Mouse (Mus musculus) forebrain, embryonic 16.5 days (tissue): Measurements from ENCODE around the gene Lamc2. TPM values are rescaled to one million over a fixed set of nuclear protein-coding genes. Genes with fewer than 3 reads are reported as not detected.

Experiments used
- ATAC-seq: fragments of 200-750 bp; cut with Nextera tagmentation; 2 replicates; pipeline ENCODE4 v1.8.0; 2017; ENCODE audit warnings: mild to moderate bottlenecking, moderate library complexity
- H3K27ac ChIP-seq: fragments of 300-500 bp; sonication (generic); 2 replicates; pipeline ENCODE4 v1.5.1; 2014; ENCODE audit warnings: low read length, control low read depth
- H3K27me3 ChIP-seq: fragments of 300-500 bp; sonication (generic); replicated peaks from 2 replicates; pipeline ENCODE4 v1.6.1; 2014; ENCODE audit warnings: low read length; ENCODE audit not compliant: control insufficient read depth, insufficient read depth
- H3K36me3 ChIP-seq: fragments of 300-500 bp; sonication (generic); 2 replicates; pipeline ENCODE4 v1.6.1; 2014; ENCODE audit not compliant: control insufficient read depth, insufficient read depth
- H3K4me1 ChIP-seq: fragments of 300-500 bp; sonication (generic); replicated peaks from 2 replicates; pipeline ENCODE4 v1.6.1; 2014; ENCODE audit warnings: low read length; ENCODE audit not compliant: control insufficient read depth, insufficient read depth
- H3K4me2 ChIP-seq: fragments of 300-500 bp; sonication (generic); 2 replicates; pipeline ENCODE4 v1.6.1; 2014; ENCODE audit warnings: mild to moderate bottlenecking, low read length, control low read depth
- H3K4me3 ChIP-seq: fragments of 300-500 bp; sonication (generic); replicated peaks from 2 replicates; pipeline ENCODE4 v1.5.1; 2014; ENCODE audit warnings: mild to moderate bottlenecking, low read length, control low read depth
- H3K9ac ChIP-seq: fragments of 300-500 bp; sonication (generic); replicated peaks from 2 replicates; pipeline ENCODE4 v1.6.1; 2014; ENCODE audit warnings: low read depth, low read length, control low read depth
- H3K9me3 ChIP-seq: fragments of 300-500 bp; sonication (generic); 2 replicates; pipeline ENCODE4 v1.6.1; 2016; ENCODE audit warnings: low read length; ENCODE audit not compliant: control insufficient read depth
- WGBS: fragments of 180-500 bp; shearing (Covaris S2); extraction: QIAGEN DNeasy Blood & Tissue Kit; methylation state at CpG from one replicate; pipeline ENCODE4 v1.1.7; 2014; 5-methylcytosine and 5-hydroxymethylcytosine counted together
- polyA plus RNA-seq: library from polyadenylated mRNA; unstranded; fragments of >200 nt; fragmentation: Nextera tagmentation; extraction: Ambion mirVana; gene quantifications from 2 replicates; pipeline ENCODE4 v1.2.1, GENCODE M21; 2015

The Lamc2 gene
- polyA plus RNA-seq, 1 experiment from 2014 or later, result 2.0 TPM

DNA sequence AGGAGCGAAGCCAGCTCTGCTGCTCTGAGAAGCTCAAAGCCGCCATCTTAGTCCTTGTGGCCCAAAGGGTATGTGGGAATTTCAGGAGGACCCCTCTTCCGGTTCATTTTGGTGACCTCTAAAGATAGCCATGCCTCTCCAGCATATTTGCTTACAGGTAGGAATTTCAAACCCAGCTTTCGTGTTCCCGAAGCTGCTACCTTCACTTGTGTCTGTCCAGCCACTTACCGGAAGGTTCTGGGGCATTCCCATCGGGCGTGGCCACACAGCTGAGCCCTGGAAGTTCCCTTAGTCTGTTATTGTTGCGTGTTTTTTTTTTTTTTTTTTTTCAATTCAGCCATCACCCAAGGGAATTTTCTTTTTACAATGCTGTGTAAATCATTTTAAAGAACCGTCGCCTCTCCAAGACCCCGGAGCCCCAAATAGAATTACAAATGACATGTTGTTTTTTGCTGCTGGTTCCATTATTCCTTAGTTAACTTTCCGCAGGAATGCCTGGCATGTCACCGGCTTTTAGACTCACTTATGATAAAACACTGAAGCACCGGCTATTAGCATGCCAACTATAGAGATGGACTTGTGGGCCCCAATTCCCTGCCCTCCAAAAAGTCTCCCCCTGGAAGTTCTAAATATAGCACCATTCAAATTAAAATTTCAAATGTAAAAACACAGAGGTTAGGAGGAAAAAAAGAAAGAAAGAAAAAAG lies 5.1 kb upstream of the Lamc2 start:
- H3K27ac ChIP-seq, result peak overlapping the region; percentile 54
- no peaks in the 10 kb centered on the region for H3K36me3 ChIP-seq
- peaks cover 5% of the 10 kb centered on the region for H3K27me3 ChIP-seq
- ATAC-seq, result peak; percentile 36; the same call in 1 of the 2 replicates
- WGBS, result 35% methylated on average over 15 of the region's 15 CpGs
- peaks cover 16% of the 10 kb centered on the region for H3K4me1 ChIP-seq
- no peak overlapping the region for H3K9ac ChIP-seq
- peak overlapping the region; percentile 31; the same call in 1 of the 2 replicates for H3K4me2 ChIP-seq
- no peaks in the 10 kb centered on the region for H3K9me3 ChIP-seq
- H3K4me3 ChIP-seq, result no peak overlapping the region

DNA sequence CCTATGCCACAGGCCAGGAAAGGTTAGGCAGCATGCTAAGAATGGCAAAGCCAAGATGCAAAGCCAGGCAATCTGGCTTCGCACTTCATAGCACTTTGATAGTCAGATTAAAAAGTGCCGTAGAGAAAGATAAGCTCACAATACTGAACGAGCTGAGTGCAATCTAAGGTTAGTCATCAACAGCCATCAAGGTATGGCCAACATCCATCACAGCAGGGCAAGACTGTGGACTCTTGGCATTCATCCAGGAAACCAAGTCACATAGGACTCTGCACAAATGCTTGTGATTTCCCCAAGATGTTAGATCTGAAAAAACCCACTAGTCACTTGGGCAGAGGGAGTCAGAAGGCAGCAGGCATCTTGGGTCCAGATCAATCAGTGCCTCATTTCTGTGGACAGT lies 1.8 kb upstream of the Lamc2 start:
- Histone ChIP-seq H3K27ac (no peak overlapping the region), H3K9ac (no peak overlapping the region)
- 67% methylated on average over 3 of the region's 3 CpGs for WGBS

DNA sequence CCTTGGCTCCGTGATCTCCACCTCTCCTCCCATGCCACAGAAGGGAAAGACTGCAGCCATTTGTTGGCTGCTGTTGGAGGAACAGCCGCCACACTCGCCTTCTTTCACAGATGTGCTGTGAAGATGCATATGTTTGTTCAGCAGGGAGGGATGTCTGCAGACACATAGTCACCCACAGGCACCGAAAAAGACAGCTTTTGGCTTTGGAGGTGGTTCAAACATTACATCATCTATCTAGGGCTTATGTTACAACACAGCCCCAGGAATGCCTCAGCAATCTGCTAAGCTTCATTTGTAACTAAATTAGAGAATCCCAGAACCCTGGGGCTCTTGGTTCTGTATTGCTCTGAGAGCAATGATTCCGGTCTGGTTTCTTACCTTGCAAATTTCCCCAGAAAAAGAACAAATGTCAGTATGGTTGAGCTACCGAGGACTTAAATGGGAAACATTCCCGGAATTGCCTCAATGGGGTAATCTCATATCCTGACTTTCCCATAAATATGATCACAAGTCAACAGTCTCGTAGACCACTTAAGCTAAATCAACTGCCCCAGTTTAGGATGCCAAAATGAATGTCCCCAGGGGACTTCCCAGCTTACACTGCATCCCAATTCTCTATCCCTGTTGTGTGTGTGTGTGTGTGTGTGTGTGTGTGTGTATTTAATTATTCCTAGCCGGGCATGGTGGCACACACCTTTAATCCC lies 5.5 kb downstream of the Lamc2 start:
- H3K4me3 ChIP-seq, result no peak overlapping the region
- ATAC-seq, result peak; percentile 78
- H3K4me2 ChIP-seq, result no peak overlapping the region
- H3K27me3 ChIP-seq, result peaks cover 11% of the 10 kb centered on the region
- no peak overlapping the region for H3K9ac ChIP-seq
- whole genome bisulfite sequencing, result 49% methylated on average over 9 of the region's 9 CpGs
- H3K9me3 ChIP-seq, result no peaks in the 10 kb centered on the region
- H3K4me1 ChIP-seq, result peaks cover 7% of the 10 kb centered on the region
- peak overlapping the region; percentile 56; the same call in 1 of the 2 replicates for H3K27ac ChIP-seq
- no peaks in the 10 kb centered on the region for H3K36me3 ChIP-seq

More for the DNA sequence above, 1.8 kb upstream of the Lamc2 start:
- H3K9me3 ChIP-seq, result no peaks in the 10 kb centered on the region
- H3K4me1 ChIP-seq, result peaks cover 26% of the 10 kb centered on the region
- H3K4me3 ChIP-seq, result no peak overlapping the region
- H3K4me2 ChIP-seq, result no peak overlapping the region
- no peaks in the 10 kb centered on the region for H3K36me3 ChIP-seq
- no peak for ATAC-seq
- H3K27me3 ChIP-seq, result peaks cover 16% of the 10 kb centered on the region

DNA sequence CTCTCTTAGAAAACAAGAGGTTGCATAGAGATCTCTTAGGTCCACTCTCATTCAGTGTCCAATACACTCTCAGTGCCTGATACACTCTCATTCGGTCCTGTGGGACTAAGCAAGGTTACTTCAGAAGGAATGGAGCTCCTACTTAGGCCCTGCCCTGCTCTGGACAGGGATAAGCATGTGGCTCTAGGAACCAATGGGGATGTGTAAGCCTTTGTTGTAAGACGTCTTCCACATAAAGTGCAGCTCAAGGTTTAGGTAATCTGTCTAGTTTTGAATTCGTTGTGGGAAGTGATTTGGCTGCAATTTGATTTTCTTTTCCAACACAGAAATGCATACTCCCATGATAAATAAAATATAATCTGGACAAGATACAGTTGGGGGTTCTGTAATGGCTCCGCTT lies 6.1 kb downstream of the Lamc2 start:
- Histone ChIP-seq H3K36me3 (no peaks in the 10 kb centered on the region), H3K27me3 (peaks cover 8% of the 10 kb centered on the region), H3K4me2 (no peak overlapping the region), H3K4me1 (peaks cover 2% of the 10 kb centered on the region; the same call in 1 of the 2 replicates), H3K4me3 (no peak overlapping the region), H3K9ac (no peak overlapping the region), H3K9me3 (no peaks in the 10 kb centered on the region), H3K27ac (0 out of 2 replicates have a peak overlapping the region, but pooled peaks have one; percentile 56)
- 68% methylated on average over 4 of the region's 4 CpGs for WGBS
- ATAC-seq, result no peak

DNA sequence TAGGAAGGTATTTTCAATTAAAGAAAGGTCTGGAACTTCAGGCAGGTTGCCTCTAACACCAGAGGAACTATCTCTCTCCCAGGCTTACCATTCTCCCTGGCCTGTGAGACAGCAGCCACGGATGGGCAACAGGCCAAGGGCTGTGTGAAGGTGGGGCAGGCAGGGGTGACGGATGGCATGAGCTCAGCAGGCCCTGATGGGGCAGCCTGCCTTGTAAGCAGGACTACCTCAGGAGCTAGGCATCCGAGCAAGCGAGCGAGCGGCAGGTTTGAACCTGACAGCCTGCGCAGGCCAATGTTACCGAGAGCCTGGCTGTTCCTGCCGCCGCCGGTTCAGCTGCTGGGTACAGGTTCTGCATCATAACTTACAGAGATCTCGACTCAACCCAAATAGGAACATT lies 11.4 kb downstream of the Lamc2 start:
- Histone ChIP-seq H3K27me3 (no peaks in the 10 kb centered on the region), H3K4me3 (no peak overlapping the region), H3K36me3 (no peaks in the 10 kb centered on the region), H3K4me1 (no peaks in the 10 kb centered on the region), H3K4me2 (no peak overlapping the region), H3K9ac (no peak overlapping the region), H3K9me3 (no peaks in the 10 kb centered on the region), H3K27ac (no peak overlapping the region)
- ATAC-seq, result no peak
- 74% methylated on average over 12 of the region's 12 CpGs for whole genome bisulfite sequencing

DNA sequence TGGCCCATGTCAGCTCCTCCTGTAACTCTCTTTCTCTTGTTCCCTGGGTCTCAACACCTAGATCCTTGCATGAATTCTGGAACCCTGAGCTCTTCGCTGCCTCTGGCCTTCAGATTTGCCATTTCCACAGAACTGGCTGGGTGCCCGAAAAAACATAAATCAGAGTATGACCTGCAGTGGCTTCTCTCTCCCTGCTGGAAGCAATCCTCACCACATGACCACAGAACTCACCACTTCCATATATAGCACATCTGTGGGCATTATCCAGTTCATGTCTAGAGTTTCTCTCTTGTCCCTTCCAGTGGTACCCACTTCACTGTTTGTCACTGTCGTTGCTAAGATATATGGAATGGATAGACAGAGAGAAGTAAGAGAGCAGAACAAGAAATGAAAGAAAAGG lies 13.0 kb downstream of the Lamc2 start:
- no peak for ATAC-seq
- Histone ChIP-seq H3K9me3 (no peaks in the 10 kb centered on the region), H3K4me1 (no peaks in the 10 kb centered on the region), H3K4me2 (no peak overlapping the region), H3K27ac (no peak overlapping the region), H3K9ac (no peak overlapping the region), H3K4me3 (no peak overlapping the region), H3K36me3 (no peaks in the 10 kb centered on the region), H3K27me3 (no peaks in the 10 kb centered on the region)
- WGBS, result 76% methylated on average over 3 of the region's 3 CpGs

DNA sequence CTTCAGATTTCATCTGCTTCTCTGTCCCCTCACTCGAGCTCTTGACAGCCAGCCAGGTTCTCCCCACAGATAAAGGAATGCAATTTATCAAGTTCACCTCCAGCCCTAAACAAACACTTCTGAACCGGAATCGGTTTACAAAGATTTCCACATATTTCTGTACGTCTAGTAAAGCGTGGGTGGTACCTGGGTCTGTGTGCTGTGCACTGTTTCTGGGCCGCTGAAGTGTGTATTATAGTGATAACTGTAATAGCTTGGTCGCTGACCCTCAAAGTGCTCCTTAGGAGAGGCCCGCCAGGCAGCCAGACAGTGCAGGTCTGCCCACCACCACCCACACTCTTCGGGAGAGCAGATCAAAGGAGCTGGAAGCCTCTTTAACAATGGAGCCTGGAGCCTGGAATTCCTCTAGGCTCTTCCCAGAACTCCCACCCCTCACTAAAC lies 13.9 kb downstream of the Lamc2 start:
- H3K27me3 ChIP-seq, result no peaks in the 10 kb centered on the region
- no peak for ATAC-seq
- H3K4me1 ChIP-seq, result no peaks in the 10 kb centered on the region
- no peak overlapping the region for H3K27ac ChIP-seq
- H3K4me2 ChIP-seq, result no peak overlapping the region
- no peaks in the 10 kb centered on the region for H3K9me3 ChIP-seq
- H3K9ac ChIP-seq, result no peak overlapping the region
- H3K4me3 ChIP-seq, result no peak overlapping the region
- no peaks in the 10 kb centered on the region for H3K36me3 ChIP-seq
- WGBS, result 36% methylated on average over 9 of the region's 9 CpGs

DNA sequence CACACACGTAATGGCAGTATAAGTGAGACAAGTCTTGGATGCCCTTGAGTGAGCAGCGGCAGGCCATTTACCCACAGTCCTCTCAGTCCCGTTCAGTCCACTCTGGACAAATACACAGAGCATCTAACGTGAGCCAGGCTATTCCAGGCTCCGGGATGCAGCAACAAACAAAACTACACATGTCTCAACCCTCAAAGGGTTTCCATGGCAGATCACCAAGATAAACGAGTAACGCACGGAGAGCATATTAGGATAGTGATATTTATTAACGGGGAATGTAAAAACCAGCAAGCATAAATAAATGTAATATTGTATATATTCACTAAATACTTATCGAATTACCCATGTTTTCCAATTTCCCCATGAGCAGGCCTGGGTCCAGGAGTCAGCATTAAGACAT lies 15.2 kb downstream of the Lamc2 start:
- Histone ChIP-seq H3K36me3 (no peaks in the 10 kb centered on the region), H3K4me3 (no peak overlapping the region), H3K4me1 (no peaks in the 10 kb centered on the region), H3K27ac (no peak overlapping the region), H3K27me3 (no peaks in the 10 kb centered on the region), H3K9me3 (no peaks in the 10 kb centered on the region), H3K4me2 (no peak overlapping the region), H3K9ac (no peak overlapping the region)
- 82% methylated on average over 10 of the region's 10 CpGs for WGBS
- no peak for ATAC-seq

DNA sequence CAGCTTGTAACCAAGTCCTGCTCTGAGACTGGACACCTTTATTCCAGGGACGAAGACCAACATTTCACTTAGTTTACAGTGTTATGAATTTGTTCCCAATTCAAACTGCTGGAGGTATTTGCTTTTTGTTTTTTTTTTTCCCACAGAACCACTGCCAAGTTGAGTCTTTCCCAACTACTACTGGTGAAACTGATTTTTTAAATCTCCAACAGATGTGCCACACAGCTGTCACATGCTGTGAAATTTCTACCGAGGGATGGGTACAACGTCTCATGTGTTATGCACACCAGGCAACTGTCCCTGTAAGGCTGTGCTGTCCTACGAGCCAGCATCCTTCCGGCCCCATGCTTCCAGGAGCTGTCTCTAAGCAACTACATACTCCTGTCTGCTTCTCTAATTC lies 18.0 kb downstream of the Lamc2 start:
- Histone ChIP-seq H3K9me3 (no peaks in the 10 kb centered on the region), H3K9ac (no peak overlapping the region), H3K4me3 (no peak overlapping the region), H3K27me3 (no peaks in the 10 kb centered on the region), H3K36me3 (no peaks in the 10 kb centered on the region), H3K4me2 (no peak overlapping the region), H3K4me1 (no peaks in the 10 kb centered on the region), H3K27ac (no peak overlapping the region)
- no peak for ATAC-seq
- WGBS, result 81% methylated on average over 5 of the region's 5 CpGs
